Mouse (Mus musculus): ENCODE results near the gene Bicdl1. TPM values are rescaled to one million over a fixed set of nuclear protein-coding genes. Genes with fewer than 3 reads are reported as not detected.

Bicdl1 gene
- polyA plus RNA-seq (2012): 4.7 and 7.9 TPM in 2 replicates

GRCm38 (mm10) chr5:115731001-115731731 lies at the start of gene Bicdl1:
Bicdl1 (minus strand) TSS chr5:115731621.

DNA sequence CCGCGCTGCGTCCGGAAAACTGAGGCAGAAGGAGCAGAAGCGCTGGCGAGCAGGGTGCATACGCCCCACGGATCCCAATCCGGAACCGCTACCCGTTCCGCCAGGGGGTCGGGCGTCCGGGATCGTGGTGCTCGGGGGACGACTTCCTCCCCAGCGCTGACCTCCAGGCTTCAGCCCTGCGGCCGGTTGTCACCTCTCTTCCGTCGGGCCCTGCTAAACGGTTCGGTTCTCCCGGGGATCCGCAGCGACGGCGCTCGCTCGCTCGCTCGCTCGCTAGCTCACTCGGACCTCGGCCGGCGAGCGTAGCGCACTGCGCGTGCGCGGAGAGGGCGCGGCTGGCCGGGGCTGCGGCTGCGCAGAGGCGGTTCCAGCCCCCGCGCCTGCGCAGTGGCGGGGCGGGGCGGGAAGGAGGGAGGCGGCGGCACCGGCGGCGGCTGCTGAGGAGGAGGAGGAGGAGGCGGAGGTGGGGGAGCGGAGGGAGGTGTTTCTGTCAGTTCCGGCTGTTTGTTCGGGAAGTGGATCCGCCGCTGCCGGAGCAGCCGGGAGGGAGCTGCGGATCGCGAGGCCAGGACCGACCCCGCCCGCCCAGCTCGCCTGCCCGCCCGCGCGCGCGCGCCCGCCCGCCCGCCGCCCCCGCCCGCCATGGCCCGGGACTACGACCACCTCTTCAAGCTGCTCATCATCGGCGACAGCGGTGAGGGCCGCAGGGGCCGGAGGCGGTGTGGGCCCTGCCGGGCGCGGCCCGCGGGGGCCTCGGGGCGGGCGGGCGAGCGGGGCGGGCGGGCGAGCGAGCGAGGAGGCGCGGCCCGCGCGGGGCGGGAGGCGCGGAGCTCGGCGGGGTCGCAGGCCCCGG lies 99.7 kb downstream of the Bicdl1 start, which contains the start of gene Rab35:
Rab35 (plus strand) TSS at position 404 of the 853 bp plus-strand sequence.

Other genes starting within 250 kb of the Bicdl1 start
- gene Sirt4, start 246.9 kb downstream of the Bicdl1 start, polyA plus RNA-seq (2012): 6.3 and 8.1 TPM in 2 replicates
- gene Pxn, start 224.9 kb downstream of the Bicdl1 start, polyA plus RNA-seq (2012): 230 and 240 TPM in 2 replicates
- 2,995 and 3,136 TPM in 2 replicates for gene Rplp0, start 172.2 kb downstream of the Bicdl1 start, polyA plus RNA-seq (2012)
- gene Gcn1l1, start 166.4 kb downstream of the Bicdl1 start, polyA plus RNA-seq (2012): 44.7 and 58.8 TPM in 2 replicates
- gene Rab35, start 99.7 kb downstream of the Bicdl1 start, polyA plus RNA-seq (2012): 44.4 and 49.8 TPM in 2 replicates
- 26.0 and 30.9 TPM in 2 replicates for gene Cit, start 113.7 kb upstream of the Bicdl1 start, polyA plus RNA-seq (2012)